Mouse (Mus musculus) left cerebral cortex, adult 18-20 months (tissue): ENCODE measurements around the gene Tbl1xr1. TPM values are rescaled to one million over a fixed set of nuclear protein-coding genes. Genes with fewer than 3 reads are reported as not detected.
A peak's percentile ranks its signal among the peaks of the same experiment; 100 is the strongest.

Source experiments
- DNase-seq, 2 experiments: peaks; one replicate each; pipeline ENCODE4 v3.0.0; 2021 to 2022; ENCODE audit warnings: low spot score in 2 of 2, mixed read lengths in 1 of 2
- long read RNA-seq, 2 experiments: library from polyadenylated mRNA; stranded (forward); transcript quantifications; one replicate each; pipeline ENCODE4 v2.0.0; 2021
- total RNA-seq, 2 experiments: library from RNA; stranded (reverse); gene quantifications; 2 replicates each; pipeline ENCODE4 v1.2.3; 2021

Tbl1xr1 gene
- 100 to 1,000 TPM; 132 to 133 TPM for total RNA-seq
- long read RNA-seq, experiment 1, full-length matches to known transcripts: 11 of 31 reads
- long read RNA-seq, experiment 1, partial matches to known transcripts: 0 of 31 reads
- long read RNA-seq, experiment 1, other reads (novel, unspliced or antisense): 20 of 31 reads
- long read RNA-seq, experiment 2, full-length matches to known transcripts: 9 of 27 reads
- long read RNA-seq, experiment 2, partial matches to known transcripts: 16 of 27 reads
- long read RNA-seq, experiment 2, other reads (novel, unspliced or antisense): 2 of 27 reads

DNA sequence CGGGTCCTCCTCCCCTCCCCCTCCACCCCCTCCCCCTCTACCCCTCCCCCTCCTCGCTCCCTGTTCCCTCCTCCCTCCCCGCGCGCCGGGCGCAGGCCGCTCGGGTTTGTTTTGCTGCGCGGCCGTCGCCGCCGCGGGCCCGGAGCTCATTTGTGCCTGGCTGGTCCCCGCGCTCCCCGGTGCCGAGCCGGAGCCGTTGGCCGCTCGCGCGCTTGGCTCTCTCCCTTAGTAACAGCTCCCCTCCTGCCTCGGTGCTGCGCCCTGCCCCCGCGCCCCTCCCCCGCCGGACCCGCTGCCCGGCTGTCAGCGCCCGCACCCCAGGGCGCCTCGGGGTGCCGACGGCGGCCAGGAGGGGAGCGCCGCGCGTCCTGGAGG, at the start of gene Tbl1xr1:
Gene Tbl1xr1, plus strand, starts transcription at position 92 of the 375 bp plus-strand sequence.
- DNase-seq: peak; percentile 90 to 93

DNA sequence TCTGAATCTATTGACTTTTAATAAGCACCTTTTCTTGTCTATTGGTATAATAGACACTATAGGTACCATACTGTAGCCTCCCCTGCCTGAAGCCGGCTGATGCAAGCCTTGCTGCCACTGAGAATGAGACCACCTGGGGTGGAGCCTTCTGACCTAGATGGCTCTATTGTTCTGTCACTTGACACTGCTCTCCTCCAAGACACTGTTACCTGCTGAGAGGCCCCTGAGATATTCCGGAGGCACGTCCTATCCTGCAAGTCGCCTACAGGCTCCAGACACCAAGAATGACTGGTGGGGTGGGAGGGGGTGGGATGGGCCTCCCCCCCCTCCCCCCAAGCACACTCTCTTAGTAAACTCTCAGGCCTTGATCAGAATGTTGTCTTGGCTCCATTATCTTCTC, 38.4 kb upstream of the Tbl1xr1 start:
- no peak for DNase-seq

GRCm38 (mm10) chr3:22039036-22039795, 37.2 kb upstream of the Tbl1xr1 start:
- DNase-seq: no peak

GRCm38 (mm10) chr3:22040627-22041026, 35.8 kb upstream of the Tbl1xr1 start:
- no peak for DNase-seq

GRCm38 (mm10) chr3:22047203-22047602, 29.2 kb upstream of the Tbl1xr1 start:
- DNase-seq: no peak

- no peak for DNase-seq
Observed at GRCm38 (mm10) chr3:22056664-22057328, 19.7 kb upstream of the Tbl1xr1 start.

DNA sequence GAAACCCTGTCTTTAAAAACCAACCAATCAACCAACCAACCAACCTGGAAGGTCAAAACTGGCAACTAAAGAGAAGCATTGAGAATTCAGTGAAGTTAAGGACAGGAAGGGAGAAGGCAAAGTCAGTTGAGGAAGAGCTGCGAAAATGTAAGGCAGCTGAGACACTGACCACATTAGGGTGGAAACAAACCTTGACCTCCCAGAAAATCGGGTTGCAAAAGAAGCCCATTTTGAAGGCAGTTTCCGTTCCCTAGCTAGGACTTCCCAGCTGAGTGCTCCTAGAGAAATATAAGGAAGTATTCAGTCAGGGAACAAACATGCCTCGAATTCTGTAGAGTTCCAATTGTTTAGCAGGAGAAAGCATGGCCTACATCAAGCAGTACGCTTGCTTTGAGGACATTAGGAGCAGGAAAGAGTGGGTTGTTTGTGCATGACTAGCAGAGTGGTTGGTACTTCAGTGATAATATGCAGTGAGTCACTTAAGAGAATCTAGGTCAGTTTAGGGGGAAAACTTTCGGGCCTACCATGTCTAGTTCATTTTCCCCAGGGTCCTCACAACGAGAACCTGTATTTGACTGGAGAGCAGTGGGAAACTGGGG, 18.1 kb upstream of the Tbl1xr1 start:
- no peak for DNase-seq

DNA sequence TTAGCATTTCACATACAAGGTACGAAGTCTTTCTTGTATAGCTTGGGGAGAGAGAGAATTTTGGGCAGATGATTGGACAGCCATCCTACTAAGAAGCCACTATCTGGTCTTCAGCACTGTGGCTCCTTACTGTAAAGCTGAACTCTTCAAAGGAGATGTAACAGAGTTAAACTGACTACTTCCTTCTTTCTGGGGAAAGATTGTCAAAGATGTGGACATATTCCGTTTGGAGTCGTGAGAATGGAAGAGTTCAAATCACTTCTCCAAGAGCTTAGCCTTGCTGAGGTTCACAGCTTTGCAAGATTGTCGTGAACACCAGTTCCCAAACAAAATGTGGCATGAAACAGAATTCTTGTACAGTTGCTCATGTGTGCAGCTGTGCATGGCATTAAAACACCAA, 15.3 kb upstream of the Tbl1xr1 start:
- no peak for DNase-seq

- no peak for DNase-seq
Observed at GRCm38 (mm10) chr3:22068621-22069020, 7.8 kb upstream of the Tbl1xr1 start.

DNA sequence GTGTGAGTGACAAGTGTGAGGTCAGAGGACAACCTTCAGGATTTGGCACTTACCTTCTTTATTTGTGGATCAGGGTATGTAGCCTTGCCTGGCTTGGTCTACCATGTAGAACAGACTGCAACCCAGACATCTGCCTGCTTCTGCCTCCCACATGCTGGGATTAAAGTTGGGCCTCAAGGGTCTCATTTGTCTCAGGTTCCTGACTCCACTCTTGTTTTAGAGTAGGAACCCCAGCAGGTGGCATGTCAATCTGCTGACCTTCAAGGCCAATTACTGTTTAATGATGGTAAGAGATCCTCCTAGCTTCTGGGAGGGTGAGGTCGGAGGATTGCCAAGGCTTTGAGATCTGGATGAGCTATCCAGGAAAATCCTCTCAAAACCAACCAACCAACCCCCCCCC, 2.5 kb upstream of the Tbl1xr1 start:
- no peak for DNase-seq

DNA sequence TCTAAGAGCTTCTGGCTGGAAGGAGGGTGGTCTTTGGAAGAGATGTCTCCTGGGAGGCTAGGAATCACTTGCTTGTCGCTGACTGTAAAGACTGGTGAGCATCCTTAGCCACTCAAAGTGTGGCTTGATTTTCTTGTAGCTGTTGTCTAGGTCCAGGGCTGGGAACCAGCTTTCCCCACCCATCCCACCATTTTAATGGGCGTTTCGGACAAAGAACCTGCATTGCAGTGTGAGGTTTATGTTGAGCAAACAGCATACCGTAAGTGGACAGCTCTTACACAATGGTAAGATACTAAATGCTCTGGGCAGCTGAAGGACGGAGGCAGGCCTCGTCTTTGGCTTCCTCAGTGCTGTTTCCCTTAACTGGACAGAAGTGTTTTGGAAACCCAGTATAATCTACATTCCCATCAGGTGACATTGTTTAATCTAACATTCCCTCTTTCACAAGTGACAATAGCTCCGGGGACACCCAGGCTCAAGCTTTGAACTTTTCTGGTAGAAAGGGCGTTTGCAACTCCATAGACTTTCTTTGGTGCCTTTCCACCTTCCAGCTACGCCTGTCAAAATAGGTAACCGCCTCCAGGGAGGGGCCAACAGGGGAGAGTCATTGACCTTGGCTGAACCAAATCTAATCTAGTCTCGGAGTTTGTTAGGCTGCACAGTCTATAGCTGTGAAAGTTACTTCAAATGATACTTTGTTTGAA, 1.7 kb upstream of the Tbl1xr1 start:
- DNase-seq: no peak

DNA sequence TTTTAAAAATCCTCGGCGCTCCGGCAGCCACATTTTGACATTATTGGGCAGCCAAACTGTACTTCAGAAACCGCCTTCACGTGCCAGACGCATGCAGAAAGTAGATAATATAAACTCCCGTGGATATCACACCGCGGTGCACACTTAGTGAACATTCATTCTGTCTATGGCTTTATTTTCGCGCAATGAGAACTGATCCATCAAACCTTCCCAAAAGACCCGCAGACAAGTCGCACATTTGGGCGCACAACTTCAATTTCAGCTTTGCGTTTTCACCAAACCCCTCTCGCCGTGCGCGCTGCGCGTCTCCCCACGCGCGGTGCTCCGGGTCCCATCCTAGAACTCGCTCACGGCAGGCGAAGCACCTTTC, 950 bp upstream of the Tbl1xr1 start:
- no peak for DNase-seq

DNA sequence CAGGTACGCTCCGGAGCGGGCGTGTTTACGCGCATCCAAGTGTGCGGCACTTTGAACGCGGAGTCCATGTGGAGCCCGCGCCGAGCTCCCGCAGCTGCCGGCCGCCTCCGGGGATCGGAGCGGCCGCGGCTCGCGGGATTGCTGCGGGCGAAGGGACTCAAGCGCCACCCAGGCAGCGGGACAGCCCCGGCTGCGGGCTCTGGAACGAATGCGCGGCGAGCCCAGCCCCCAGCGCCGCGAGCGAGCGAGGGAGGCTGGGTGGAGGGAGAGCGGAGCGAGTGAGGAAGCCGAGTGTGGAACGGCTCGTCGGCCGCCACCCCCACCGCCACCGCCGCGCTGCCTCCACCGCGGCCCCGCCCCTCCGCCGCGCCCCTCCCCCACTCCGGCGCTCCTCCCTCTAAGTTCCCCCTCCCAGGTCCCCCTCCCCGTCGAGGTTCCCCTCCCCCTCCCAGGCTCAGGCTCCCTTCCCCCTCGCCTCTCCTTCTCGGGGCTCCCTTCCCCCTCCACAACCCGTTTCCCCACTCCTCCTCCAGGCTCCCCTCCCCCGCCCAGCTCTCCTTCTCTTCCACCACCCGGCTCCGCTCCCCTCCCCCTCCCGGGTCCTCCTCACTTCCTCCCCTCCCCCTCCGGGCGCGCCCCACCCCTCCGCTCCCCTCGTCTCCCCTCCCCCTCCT, 428 bp upstream of the Tbl1xr1 start:
- peak; percentile 81 to 87 for DNase-seq

DNA sequence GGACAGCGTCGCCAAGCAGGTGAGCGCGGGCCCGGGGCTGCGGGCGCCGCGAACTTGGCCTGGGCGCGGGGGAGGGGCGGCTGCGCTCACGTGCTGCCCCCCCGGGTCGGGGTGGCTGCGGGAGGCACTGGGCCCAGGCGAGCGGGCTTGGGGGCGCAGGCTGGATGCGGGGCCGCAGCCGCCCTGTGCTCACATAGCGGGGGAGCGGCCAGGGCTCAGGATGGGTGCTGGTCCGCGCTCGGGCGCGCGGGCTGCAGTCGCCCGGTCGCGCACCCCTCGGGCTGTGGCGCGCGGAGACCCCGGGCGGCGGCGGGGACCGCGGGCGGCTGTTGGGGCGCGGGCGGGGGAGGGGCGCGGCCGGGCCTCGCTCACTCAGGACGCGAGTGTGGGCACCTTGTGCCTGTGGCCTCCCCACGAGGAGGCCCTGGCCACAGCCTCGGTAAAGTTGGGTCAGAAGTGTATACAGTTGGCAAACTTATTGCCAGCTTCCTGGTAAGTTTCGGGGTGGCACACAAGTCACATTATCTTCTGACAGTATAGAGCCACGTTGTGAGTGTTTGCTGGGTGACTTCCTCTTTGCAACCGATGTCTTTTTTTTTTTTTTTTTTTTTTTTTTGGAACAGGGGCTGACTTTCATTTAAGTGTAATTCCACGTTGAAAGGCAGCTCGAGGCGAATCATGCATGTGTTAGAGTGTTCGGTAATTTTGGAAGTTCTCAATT, 644 bp downstream of the Tbl1xr1 start:
- no peak for DNase-seq

DNA sequence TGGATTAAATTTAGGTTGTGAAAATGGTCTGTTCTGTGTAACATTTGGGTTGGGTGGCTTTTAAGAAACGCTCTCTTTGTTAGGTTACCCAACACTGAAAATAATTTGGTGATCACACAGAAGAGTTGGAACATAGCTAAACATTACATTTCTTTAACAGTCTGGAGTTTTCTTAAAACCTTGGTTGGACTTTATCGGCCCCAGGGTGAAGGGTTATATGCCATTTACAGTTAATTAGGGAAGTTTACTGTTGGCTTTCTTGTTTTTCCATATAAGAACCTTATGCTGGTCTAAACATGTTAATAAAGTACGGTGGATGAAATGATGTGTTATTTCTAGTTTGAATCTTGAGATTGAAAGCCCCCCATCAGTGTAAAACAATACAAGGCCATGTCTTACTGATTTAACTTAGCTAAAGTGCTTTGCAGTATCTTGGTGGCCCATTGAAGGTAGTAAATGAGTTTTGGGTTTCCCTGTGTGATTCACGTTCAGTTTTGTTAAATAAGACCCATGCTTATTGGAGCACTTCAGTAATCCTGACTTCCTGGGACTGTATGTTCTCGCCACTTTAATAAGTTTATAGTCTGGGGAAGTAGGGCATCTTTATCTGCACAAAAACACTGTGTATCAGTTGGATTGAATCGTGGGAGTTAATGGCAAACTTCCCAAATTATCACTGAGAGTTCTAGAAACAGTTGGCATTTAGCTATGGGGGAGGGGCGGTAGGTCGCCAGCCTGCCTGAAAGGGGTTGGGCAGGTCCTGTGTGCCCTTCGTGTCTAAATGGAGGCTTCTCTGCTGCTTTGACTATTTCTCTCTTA, 1.4 kb downstream of the Tbl1xr1 start:
- no peak for DNase-seq

DNA sequence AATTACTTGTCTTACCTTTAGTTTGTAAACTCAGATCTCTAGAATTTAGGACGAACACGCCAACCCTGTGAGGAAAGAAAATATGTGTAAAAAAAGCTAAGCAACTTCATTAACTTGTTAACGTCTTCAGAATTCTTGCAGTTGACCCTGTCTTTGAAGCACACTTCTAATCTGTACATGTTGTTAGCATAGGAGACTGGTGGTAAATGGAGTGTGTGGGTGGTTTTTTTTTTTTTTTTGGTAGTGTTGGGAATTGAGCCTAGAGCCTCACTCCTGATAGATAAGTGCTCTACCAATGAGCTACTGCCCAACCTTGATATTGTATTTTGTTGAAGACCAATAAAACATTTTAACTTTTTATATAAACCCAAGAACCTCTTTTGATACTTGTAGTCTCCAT, 2.1 kb downstream of the Tbl1xr1 start:
- no peak for DNase-seq

- DNase-seq: no peak
Observed at GRCm38 (mm10) chr3:22081869-22082268, 5.4 kb downstream of the Tbl1xr1 start.

DNA sequence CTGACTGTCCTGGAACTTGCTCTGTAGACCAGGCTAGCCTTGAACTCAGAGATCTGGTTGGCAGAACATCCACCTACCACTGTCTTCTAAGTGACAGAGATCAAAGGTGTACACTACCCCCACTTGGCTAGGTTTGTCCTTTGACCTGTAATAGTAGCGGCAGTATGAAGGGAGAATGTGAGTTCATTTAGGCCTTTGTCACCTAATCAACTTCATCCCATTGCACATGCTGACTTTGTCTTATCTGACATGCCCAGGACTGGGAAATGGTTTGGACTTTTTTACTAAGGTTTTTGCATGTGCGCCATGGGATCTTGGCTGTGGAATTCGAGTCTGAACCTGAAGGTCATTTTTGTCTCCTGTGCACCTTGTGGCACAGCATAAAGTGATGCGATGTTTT, 6.4 kb downstream of the Tbl1xr1 start:
- DNase-seq: no peak
